Mouse (Mus musculus): Measurements from ENCODE around the gene Agtpbp1. TPM values are rescaled to one million over a fixed set of nuclear protein-coding genes. Genes with fewer than 3 reads are reported as not detected.

Agtpbp1 gene
- total and polyA plus RNA-seq, 3 experiments, result 24.2 to 117 (median 33.7) TPM

GRCm38 (mm10) chr13:59498191-59498590 is 86.8 kb downstream of the Agtpbp1 start:
- no peak for DNase-seq (ENCODE audit: low read depth, low spot score)
- H3K36me3 ChIP-seq (ENCODE audit: control insufficient read depth in 1 of 2, insufficient read depth in 2 of 2, low read length in 2 of 2), result peaks cover 0 to 13% of the 10 kb centered on the region in 2 experiments; a peak in 2 of 4 replicates

GRCm38 (mm10) chr13:59495839-59496238 is 89.2 kb downstream of the Agtpbp1 start:
- no peak for TF ChIP-seq ZKSCAN1 (IDR thresholded peaks at IDR 0.05; ENCODE audit: low read depth, low read length)
- TF ChIP-seq POLR2AphosphoS5 (IDR thresholded peaks at IDR 0.05; ENCODE audit: borderline replicate concordance, low read depth, low read length), result no peak
- TF ChIP-seq ZNF384 (IDR thresholded peaks at IDR 0.05; ENCODE audit: low read depth, low read length), result no peak
- TF ChIP-seq MAZ (IDR thresholded peaks at IDR 0.05; ENCODE audit: low read depth, low read length), result no peak
- no peaks in the 10 kb centered on the region for H3K27me3 ChIP-seq (ENCODE audit: control insufficient read depth in 1 of 2, insufficient read depth in 2 of 2, low read length in 2 of 2)
- no peaks in the 10 kb centered on the region for H3K79me2 ChIP-seq (ENCODE audit: control insufficient read depth, insufficient read depth, low read length, poor library complexity)
- no peak overlapping the region for H3K9ac ChIP-seq (ENCODE audit: control insufficient read depth, low read depth, low read length, poor library complexity, severe bottlenecking)
- H3K36me3 ChIP-seq (ENCODE audit: control insufficient read depth in 1 of 2, insufficient read depth in 2 of 2, low read length in 2 of 2), result peaks cover 0 to 15% of the 10 kb centered on the region in 2 experiments; a peak in 2 of 4 replicates
- no peak for DNase-seq (ENCODE audit: low read depth, low spot score)
- no peak overlapping the region for H3K4me3 ChIP-seq (ENCODE audit: control insufficient read depth in 1 of 2, insufficient read depth in 1 of 2, low read depth in 2 of 2, low read length in 2 of 2)
- H3K27ac ChIP-seq (ENCODE audit: control insufficient read depth, low read depth, low read length), result no peak overlapping the region
- H3K4me1 ChIP-seq (ENCODE audit: control insufficient read depth in 1 of 2, insufficient read depth in 2 of 2, low read length in 2 of 2), result no peaks in the 10 kb centered on the region
- no peaks in the 10 kb centered on the region for H3K9me3 ChIP-seq (replicated peaks; ENCODE audit: insufficient read depth, low read length)

More at GRCm38 (mm10) chr13:59498191-59498590, 86.8 kb downstream of the Agtpbp1 start:
- Histone ChIP-seq H3K4me1 (ENCODE audit: control insufficient read depth in 1 of 2, insufficient read depth in 2 of 2, low read length in 2 of 2) (no peaks in the 10 kb centered on the region), H3K9ac (ENCODE audit: control insufficient read depth, low read depth, low read length, poor library complexity, severe bottlenecking) (no peak overlapping the region), H3K27ac (ENCODE audit: control insufficient read depth, low read depth, low read length) (no peak overlapping the region), H3K4me3 (ENCODE audit: control insufficient read depth in 1 of 2, insufficient read depth in 1 of 2, low read depth in 2 of 2, low read length in 2 of 2) (no peak overlapping the region), H3K9me3 (replicated peaks; ENCODE audit: insufficient read depth, low read length) (no peaks in the 10 kb centered on the region), H3K27me3 (ENCODE audit: control insufficient read depth in 1 of 2, insufficient read depth in 2 of 2, low read length in 2 of 2) (no peaks in the 10 kb centered on the region), H3K79me2 (ENCODE audit: control insufficient read depth, insufficient read depth, low read length, poor library complexity) (no peaks in the 10 kb centered on the region)
- TF ChIP-seq MAX (IDR thresholded peaks at IDR 0.05; ENCODE audit: low read length), result no peak
- no peak for TF ChIP-seq SIN3A (IDR thresholded peaks at IDR 0.05; ENCODE audit: low read length)
- TF ChIP-seq UBTF (IDR thresholded peaks at IDR 0.05; ENCODE audit: borderline replicate concordance, insufficient read depth, low read depth, low read length), result no peak
- no peak for TF ChIP-seq MYC (IDR thresholded peaks at IDR 0.05; ENCODE audit: low read depth, low read length)
- no peak for TF ChIP-seq ETS1 (IDR thresholded peaks at IDR 0.05; ENCODE audit: low read depth, low read length)
- TF ChIP-seq POLR2AphosphoS2 (IDR thresholded peaks at IDR 0.05; ENCODE audit: low read length), result no peak
- no peak for TF ChIP-seq KAT2A (conservative IDR thresholded peaks at IDR 0.05; ENCODE audit: low read depth, low read length)
- no peak for TF ChIP-seq MEF2A (IDR thresholded peaks at IDR 0.05; ENCODE audit: extremely low read depth, insufficient replicate concordance, low read depth, low read length, poor library complexity, severe bottlenecking)

- Histone ChIP-seq H3K36me3 (ENCODE audit: control insufficient read depth in 1 of 2, insufficient read depth in 2 of 2, low read length in 2 of 2) (peaks cover 0 to 12% of the 10 kb centered on the region in 2 experiments; a peak in 2 of 4 replicates), H3K79me2 (ENCODE audit: control insufficient read depth, insufficient read depth, low read length, poor library complexity) (no peaks in the 10 kb centered on the region), H3K4me1 (ENCODE audit: control insufficient read depth in 1 of 2, insufficient read depth in 2 of 2, low read length in 2 of 2) (no peaks in the 10 kb centered on the region), H3K9ac (ENCODE audit: control insufficient read depth, low read depth, low read length, poor library complexity, severe bottlenecking) (no peak overlapping the region), H3K27me3 (ENCODE audit: control insufficient read depth in 1 of 2, insufficient read depth in 2 of 2, low read length in 2 of 2) (no peaks in the 10 kb centered on the region), H3K4me3 (ENCODE audit: control insufficient read depth in 1 of 2, insufficient read depth in 1 of 2, low read depth in 2 of 2, low read length in 2 of 2) (no peak overlapping the region), H3K9me3 (replicated peaks; ENCODE audit: insufficient read depth, low read length) (no peaks in the 10 kb centered on the region), H3K27ac (ENCODE audit: control insufficient read depth, low read depth, low read length) (no peak overlapping the region)
- TF ChIP-seq CTCF (IDR thresholded peaks at IDR 0.05 in 2 of 3, conservative IDR thresholded peaks at IDR 0.05 in 1 of 3; ENCODE audit: control insufficient read depth in 1 of 3, insufficient read depth in 1 of 3, low read depth in 2 of 3, low read length in 3 of 3, poor library complexity in 1 of 3, severe bottlenecking in 1 of 3) (peak; percentile 53 to 81 (median 55)), CHD2 (IDR thresholded peaks at IDR 0.05; ENCODE audit: low read length) (no peak), SIN3A (IDR thresholded peaks at IDR 0.05; ENCODE audit: low read length) (no peak), RAD21 (IDR thresholded peaks at IDR 0.05; ENCODE audit: low read depth, low read length) (peak; percentile 19), SMC3 (IDR thresholded peaks at IDR 0.05; ENCODE audit: low read depth, low read length) (peak; percentile 35)
- DNase-seq (ENCODE audit: low read depth, low spot score), result peak; percentile 59
Observed at GRCm38 (mm10) chr13:59494619-59495262, 90.3 kb downstream of the Agtpbp1 start.
